Mouse (Mus musculus): ENCODE data around the gene Exoc1.

The Exoc1 gene

GRCm38 (mm10) chr5:76609702-76610370 is 80.7 kb downstream of the Exoc1 start:
- no peak for DNase-seq (ENCODE audit: low read depth)

GRCm38 (mm10) chr5:76612867-76613499 is 83.9 kb downstream of the Exoc1 start:
- no peak for DNase-seq (ENCODE audit: low read depth)

- DNase-seq (ENCODE audit: low read depth) = no peak
These were observed 86.2 kb downstream of the Exoc1 start for GRCm38 (mm10) chr5:76615276-76615675.

GRCm38 (mm10) chr5:76616196-76616747 is 87.2 kb downstream of the Exoc1 start:
- no peak for DNase-seq (ENCODE audit: low read depth)

GRCm38 (mm10) chr5:76618750-76619149 is 89.6 kb downstream of the Exoc1 start:
- DNase-seq (ENCODE audit: low read depth) = no peak

All from naive thymus-derived CD4-positive, alpha-beta T cell, adult 2 months (primary cell).